Mouse (Mus musculus): ENCODE results near the gene Rpl31.

The Rpl31 gene

GRCm38 (mm10) chr1:39335561-39336196 is 32.0 kb upstream of the Rpl31 start:
- TF ChIP-seq POU5F1 (IDR thresholded peaks at IDR 0.05; ENCODE audit: borderline replicate concordance, low read length), result no peak
- TF ChIP-seq CTCF (conservative IDR thresholded peaks at IDR 0.05; ENCODE audit: low read length), result no peak
- TF ChIP-seq NANOG (IDR thresholded peaks at IDR 0.05; ENCODE audit: borderline replicate concordance, low read length), result no peak
- Histone ChIP-seq H3K9me3 (ENCODE audit: low read length) (no peaks in the 10 kb centered on the region), H3K27me3 (ENCODE audit: insufficient read depth, low read length) (peaks cover 48% of the 10 kb centered on the region), H3K4me1 (replicated peaks; ENCODE audit: low read depth, low read length) (peaks cover 12% of the 10 kb centered on the region), H3K36me3 (ENCODE audit: insufficient read depth, low read length) (no peaks in the 10 kb centered on the region), H3K4me3 (replicated peaks; ENCODE audit: low read length) (no peak overlapping the region; the same call in 1 of the 2 replicates)

- Histone ChIP-seq H3K4me3 (replicated peaks; ENCODE audit: low read length) (no peak overlapping the region), H3K27me3 (ENCODE audit: insufficient read depth, low read length) (peaks cover 58% of the 10 kb centered on the region), H3K36me3 (ENCODE audit: insufficient read depth, low read length) (no peaks in the 10 kb centered on the region), H3K9me3 (ENCODE audit: low read length) (no peaks in the 10 kb centered on the region), H3K4me1 (replicated peaks; ENCODE audit: low read depth, low read length) (peaks cover 12% of the 10 kb centered on the region)
- no peak for TF ChIP-seq POU5F1 (IDR thresholded peaks at IDR 0.05; ENCODE audit: borderline replicate concordance, low read length)
- no peak for TF ChIP-seq NANOG (IDR thresholded peaks at IDR 0.05; ENCODE audit: borderline replicate concordance, low read length)
- TF ChIP-seq CTCF (conservative IDR thresholded peaks at IDR 0.05; ENCODE audit: low read length), result no peak
These were observed 30.9 kb upstream of the Rpl31 start for GRCm38 (mm10) chr1:39336788-39337187.

- Histone ChIP-seq H3K36me3 (ENCODE audit: insufficient read depth, low read length) (no peaks in the 10 kb centered on the region), H3K27me3 (ENCODE audit: insufficient read depth, low read length) (peaks cover 63% of the 10 kb centered on the region), H3K4me3 (replicated peaks; ENCODE audit: low read length) (no peak overlapping the region), H3K4me1 (replicated peaks; ENCODE audit: low read depth, low read length) (peaks cover 12% of the 10 kb centered on the region), H3K9me3 (ENCODE audit: low read length) (no peaks in the 10 kb centered on the region)
- TF ChIP-seq POU5F1 (IDR thresholded peaks at IDR 0.05; ENCODE audit: borderline replicate concordance, low read length) (no peak), NANOG (IDR thresholded peaks at IDR 0.05; ENCODE audit: borderline replicate concordance, low read length) (no peak), CTCF (conservative IDR thresholded peaks at IDR 0.05; ENCODE audit: low read length) (no peak)
These were observed 28.8 kb upstream of the Rpl31 start for GRCm38 (mm10) chr1:39338831-39339230.

- H3K27me3 ChIP-seq (ENCODE audit: insufficient read depth, low read length), result peaks cover 61% of the 10 kb centered on the region
- TF ChIP-seq POU5F1 (IDR thresholded peaks at IDR 0.05; ENCODE audit: borderline replicate concordance, low read length) (no peak), CTCF (conservative IDR thresholded peaks at IDR 0.05; ENCODE audit: low read length) (no peak), NANOG (IDR thresholded peaks at IDR 0.05; ENCODE audit: borderline replicate concordance, low read length) (no peak)
- peaks cover 12% of the 10 kb centered on the region for H3K4me1 ChIP-seq (replicated peaks; ENCODE audit: low read depth, low read length)
- H3K4me3 ChIP-seq (replicated peaks; ENCODE audit: low read length), result no peak overlapping the region
- H3K36me3 ChIP-seq (ENCODE audit: insufficient read depth, low read length), result no peaks in the 10 kb centered on the region
- no peaks in the 10 kb centered on the region for H3K9me3 ChIP-seq (ENCODE audit: low read length)
These were observed 28.2 kb upstream of the Rpl31 start for GRCm38 (mm10) chr1:39339455-39339854.

GRCm38 (mm10) chr1:39340156-39340555 is 27.5 kb upstream of the Rpl31 start:
- Histone ChIP-seq H3K4me3 (replicated peaks; ENCODE audit: low read length) (no peak overlapping the region), H3K27me3 (ENCODE audit: insufficient read depth, low read length) (peaks cover 62% of the 10 kb centered on the region), H3K4me1 (replicated peaks; ENCODE audit: low read depth, low read length) (peaks cover 17% of the 10 kb centered on the region), H3K36me3 (ENCODE audit: insufficient read depth, low read length) (no peaks in the 10 kb centered on the region), H3K9me3 (ENCODE audit: low read length) (no peaks in the 10 kb centered on the region)
- TF ChIP-seq POU5F1 (IDR thresholded peaks at IDR 0.05; ENCODE audit: borderline replicate concordance, low read length) (no peak), CTCF (conservative IDR thresholded peaks at IDR 0.05; ENCODE audit: low read length) (no peak), NANOG (IDR thresholded peaks at IDR 0.05; ENCODE audit: borderline replicate concordance, low read length) (no peak)

GRCm38 (mm10) chr1:39340647-39341046 is 27.0 kb upstream of the Rpl31 start:
- TF ChIP-seq CTCF (conservative IDR thresholded peaks at IDR 0.05; ENCODE audit: low read length) (peak; percentile 27), POU5F1 (IDR thresholded peaks at IDR 0.05; ENCODE audit: borderline replicate concordance, low read length) (no peak)
- no peak overlapping the region for H3K4me3 ChIP-seq (replicated peaks; ENCODE audit: low read length)
- no peaks in the 10 kb centered on the region for H3K9me3 ChIP-seq (ENCODE audit: low read length)
- H3K27me3 ChIP-seq (ENCODE audit: insufficient read depth, low read length), result peaks cover 62% of the 10 kb centered on the region
- H3K4me1 ChIP-seq (replicated peaks; ENCODE audit: low read depth, low read length), result peaks cover 13% of the 10 kb centered on the region
- H3K36me3 ChIP-seq (ENCODE audit: insufficient read depth, low read length), result no peaks in the 10 kb centered on the region

GRCm38 (mm10) chr1:39341807-39342206 is 25.8 kb upstream of the Rpl31 start:
- H3K4me1 ChIP-seq (replicated peaks; ENCODE audit: low read depth, low read length), result peaks cover 8% of the 10 kb centered on the region; the same call in 1 of the 2 replicates
- no peak overlapping the region for H3K4me3 ChIP-seq (replicated peaks; ENCODE audit: low read length)

GRCm38 (mm10) chr1:39343242-39343641 is 24.4 kb upstream of the Rpl31 start:
- no peak overlapping the region for H3K4me3 ChIP-seq (replicated peaks; ENCODE audit: low read length)
- H3K36me3 ChIP-seq (ENCODE audit: insufficient read depth, low read length), result no peaks in the 10 kb centered on the region
- H3K9me3 ChIP-seq (ENCODE audit: low read length), result no peaks in the 10 kb centered on the region
- H3K4me1 ChIP-seq (replicated peaks; ENCODE audit: low read depth, low read length), result peaks cover 12% of the 10 kb centered on the region; the same call in 1 of the 2 replicates
- H3K27me3 ChIP-seq (ENCODE audit: insufficient read depth, low read length), result peaks cover 45% of the 10 kb centered on the region
- no peak for TF ChIP-seq POU5F1 (IDR thresholded peaks at IDR 0.05; ENCODE audit: borderline replicate concordance, low read length)
- TF ChIP-seq CTCF (conservative IDR thresholded peaks at IDR 0.05; ENCODE audit: low read length), result no peak
- TF ChIP-seq NANOG (IDR thresholded peaks at IDR 0.05; ENCODE audit: borderline replicate concordance, low read length), result no peak

More at GRCm38 (mm10) chr1:39341807-39342206, 25.8 kb upstream of the Rpl31 start:
- no peak for TF ChIP-seq NANOG (IDR thresholded peaks at IDR 0.05; ENCODE audit: borderline replicate concordance, low read length)
- peaks cover 55% of the 10 kb centered on the region for H3K27me3 ChIP-seq (ENCODE audit: insufficient read depth, low read length)
- H3K9me3 ChIP-seq (ENCODE audit: low read length), result no peaks in the 10 kb centered on the region
- no peaks in the 10 kb centered on the region for H3K36me3 ChIP-seq (ENCODE audit: insufficient read depth, low read length)
